Mouse (Mus musculus): ENCODE measurements around the gene Fsd1.

DNA sequence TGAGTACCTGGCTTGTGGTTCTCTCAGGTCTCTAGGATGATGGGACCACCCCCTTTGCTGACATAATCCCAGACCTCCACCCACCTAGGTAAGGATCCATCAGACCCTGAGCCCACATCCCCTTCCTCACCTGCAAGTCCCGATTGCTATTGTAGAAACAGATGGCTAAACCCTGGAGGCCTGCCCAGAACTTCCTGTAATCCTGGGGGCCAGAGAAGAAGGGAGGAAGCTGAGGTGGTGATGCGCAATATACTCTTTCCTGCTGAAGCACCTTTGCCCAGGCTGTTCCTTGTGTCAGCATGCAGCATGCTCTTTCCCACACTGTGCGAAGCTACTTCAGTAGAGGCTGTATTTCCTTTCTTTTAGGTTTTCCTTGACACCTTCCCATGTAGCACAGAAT lies 16.7 kb downstream of the Fsd1 start:
- TF ChIP-seq CTCF (IDR thresholded peaks at IDR 0.05; ENCODE audit: control insufficient read depth, insufficient read depth, insufficient read length) (no peak), USF1 (IDR thresholded peaks at IDR 0.05; ENCODE audit: low read depth) (no peak), FOSL1 (IDR thresholded peaks at IDR 0.05; ENCODE audit: insufficient read depth, low read length, poor library complexity, severe bottlenecking) (no peak)

All from C2C12 (cell line).